Mouse (Mus musculus) ES-E14 (cell line): ENCODE measurements at regions not wholly inside any gene's neighbourhood (a gene's known extent, or its start where the extent isn't known, plus 50 kb on each side); places are given as distances from the start of the nearest gene placed in this dataset.

Experiments
- DNase-seq: peaks from one replicate; pipeline ENCODE4 v3.0.0-alpha.2; 2013; ENCODE audit warnings: low read depth, low spot score
- H3K27ac ChIP-seq: 2 replicates; pipeline ENCODE4 v1.5.1; 2012; ENCODE audit warnings: low read depth, mild to moderate bottlenecking, low read length, moderate library complexity, mixed read lengths; ENCODE audit not compliant: poor library complexity, insufficient read depth, severe bottlenecking
- H3K36me3 ChIP-seq: 2 replicates; pipeline ENCODE4 v1.6.1; 2012; ENCODE audit warnings: mild to moderate bottlenecking, low read length, moderate library complexity, mixed read lengths; ENCODE audit not compliant: control insufficient read depth, poor library complexity, insufficient read depth, severe bottlenecking
- H3K4me1 ChIP-seq, 2 experiments: fragments of 150-350 bp in 1 of 2; sonication (generic) in 1 of 2; 2 replicates each; pipeline ENCODE4 v1.6.1; 2012; ENCODE audit warnings: low read length in 2 of 2, mild to moderate bottlenecking in 1 of 2, mixed read lengths in 1 of 2; ENCODE audit not compliant: control insufficient read depth in 2 of 2, insufficient read depth in 2 of 2, poor library complexity in 1 of 2
- H3K4me3 ChIP-seq, 2 experiments: fragments of 150-350 bp in 1 of 2; sonication (generic) in 1 of 2; 2 replicates each; pipeline ENCODE4 v1.5.1; 2012; ENCODE audit warnings: low read length in 2 of 2, low read depth in 1 of 2, mild to moderate bottlenecking in 1 of 2, mixed read lengths in 1 of 2; ENCODE audit not compliant: insufficient read depth in 1 of 2, poor library complexity in 1 of 2, severe bottlenecking in 1 of 2
- H3K9ac ChIP-seq: 2 replicates; pipeline ENCODE4 v1.6.1; 2012; ENCODE audit warnings: low read depth, mild to moderate bottlenecking, low read length, mixed read lengths; ENCODE audit not compliant: poor library complexity, insufficient read depth, severe bottlenecking
- H3K9me3 ChIP-seq: fragments of 150-350 bp; sonication (generic); 2 replicates; pipeline ENCODE4 v1.6.1; 2012; ENCODE audit warnings: low read depth, mild to moderate bottlenecking, low read length; ENCODE audit not compliant: control insufficient read depth, insufficient read depth
- CHD2 ChIP-seq: IDR thresholded peaks from 2 replicates; pipeline ENCODE4 v1.6.1; 2014; ENCODE audit warnings: mild to moderate bottlenecking, low read depth, low read length, inconsistent platforms
- HCFC1 ChIP-seq: IDR thresholded peaks from 2 replicates; pipeline ENCODE4 v1.6.1; 2012; ENCODE audit warnings: low read length, inconsistent platforms, borderline replicate concordance; ENCODE audit not compliant: insufficient read depth
- MAFK ChIP-seq: IDR thresholded peaks from 2 replicates; pipeline ENCODE4 v1.6.1; 2014; ENCODE audit warnings: mild to moderate bottlenecking, low read depth, low read length, inconsistent platforms; ENCODE audit not compliant: insufficient read depth
- ZC3H11A ChIP-seq: IDR thresholded peaks from 2 replicates; pipeline ENCODE4 v1.6.1; 2012; ENCODE audit warnings: low read depth, mild to moderate bottlenecking, inconsistent platforms, low read length, borderline replicate concordance
- ZNF384 ChIP-seq: IDR thresholded peaks from 2 replicates; pipeline ENCODE4 v1.6.1; 2012; ENCODE audit warnings: low read depth, low read length, inconsistent platforms
- in situ Hi-C, 2 experiments: fragments of 600-800 bp; cut with MboI; formaldehyde crosslinking; loops; one replicate each; pipeline ENCODE4 v1.15.1; 2025; ENCODE audit warnings: low sequenced_read_pairs in 2 of 2, inconsistent platforms in 1 of 2; ENCODE audit not compliant: unreplicated experiment in 2 of 2

DNA sequence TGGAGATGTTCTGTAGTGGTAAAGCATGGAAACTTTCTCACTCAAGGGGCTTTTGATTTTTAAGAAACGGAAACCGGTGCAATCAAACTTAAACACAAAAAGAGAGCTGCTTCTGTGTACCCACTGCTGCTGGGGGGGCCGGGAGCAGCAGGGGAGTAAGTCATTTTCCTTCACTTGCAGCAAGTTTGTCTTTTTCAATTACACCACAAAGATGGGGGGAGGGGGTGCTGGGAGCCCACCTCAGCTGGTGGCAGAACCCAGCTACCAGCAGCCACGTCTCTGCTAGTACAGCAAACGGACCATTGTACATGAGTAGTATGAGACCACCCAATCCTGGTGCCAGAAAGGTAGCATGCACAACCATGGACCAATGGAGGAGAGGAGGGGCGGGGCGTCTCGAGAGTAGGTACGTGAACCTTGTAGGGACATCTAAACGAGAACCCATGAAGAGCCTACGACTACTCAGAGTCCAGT lies 211.7 kb upstream of the Amigo2 start:
- no peak for TF ChIP-seq ZC3H11A
- TF ChIP-seq MAFK, result no peak
- no peak for TF ChIP-seq CHD2
- TF ChIP-seq ZNF384, result no peak
- no peak for TF ChIP-seq HCFC1
- in situ Hi-C loops, result no loop called here
- no peaks in the 10 kb centered on the region for H3K36me3 ChIP-seq
- DNase-seq, result no peak
- H3K4me3 ChIP-seq, result peak overlapping the region; percentile 47 to 48
- H3K9ac ChIP-seq, result peak overlapping the region; percentile 43; the same call in 1 of the 2 replicates
- H3K27ac ChIP-seq, result no peak overlapping the region
- no peaks in the 10 kb centered on the region for H3K9me3 ChIP-seq
- peaks cover 3 to 9% of the 10 kb centered on the region in 2 experiments; a peak in 3 of 4 replicates for H3K4me1 ChIP-seq

DNA sequence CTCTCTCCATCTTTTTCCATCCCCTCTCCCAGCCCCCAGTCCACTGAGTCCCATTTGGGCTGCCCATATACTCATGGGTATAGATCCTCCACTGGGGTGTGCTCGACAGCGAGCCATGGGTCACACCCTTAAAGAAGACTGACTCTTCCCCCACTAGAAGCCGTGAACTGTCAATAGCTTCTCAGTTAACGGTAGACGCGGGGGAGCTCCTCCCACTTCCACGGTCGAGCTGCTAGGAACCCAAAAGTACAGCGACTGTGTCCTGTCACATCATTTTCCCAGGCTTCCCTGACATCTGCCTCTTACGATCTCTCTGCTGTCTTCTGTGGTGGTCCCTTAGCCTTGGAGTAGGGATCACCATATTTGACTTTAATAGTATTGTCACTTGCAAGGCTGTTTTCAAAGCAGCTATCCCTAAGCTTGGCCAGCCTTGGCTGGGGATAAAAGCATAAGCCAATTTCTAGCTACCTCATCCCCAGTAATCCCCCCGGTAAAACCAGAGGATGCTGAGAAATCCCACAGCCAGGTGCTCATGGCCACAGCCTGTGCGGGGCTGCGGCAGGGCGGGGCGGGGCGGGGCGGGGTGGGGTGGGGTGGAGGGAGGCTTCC lies 211.2 kb upstream of the Amigo2 start:
- no peak overlapping the region for H3K9ac ChIP-seq
- no peak overlapping the region for H3K27ac ChIP-seq
- H3K9me3 ChIP-seq, result no peaks in the 10 kb centered on the region
- TF ChIP-seq MAFK (no peak), ZNF384 (no peak), ZC3H11A (no peak), HCFC1 (no peak), CHD2 (no peak)
- in situ Hi-C loops, result no loop called here
- DNase-seq, result no peak
- H3K36me3 ChIP-seq, result no peaks in the 10 kb centered on the region
- H3K4me3 ChIP-seq, result peak overlapping the region; percentile 26 to 48; a peak in 3 of 4 replicates
- peaks cover 3 to 9% of the 10 kb centered on the region in 2 experiments; a peak in 3 of 4 replicates for H3K4me1 ChIP-seq

DNA sequence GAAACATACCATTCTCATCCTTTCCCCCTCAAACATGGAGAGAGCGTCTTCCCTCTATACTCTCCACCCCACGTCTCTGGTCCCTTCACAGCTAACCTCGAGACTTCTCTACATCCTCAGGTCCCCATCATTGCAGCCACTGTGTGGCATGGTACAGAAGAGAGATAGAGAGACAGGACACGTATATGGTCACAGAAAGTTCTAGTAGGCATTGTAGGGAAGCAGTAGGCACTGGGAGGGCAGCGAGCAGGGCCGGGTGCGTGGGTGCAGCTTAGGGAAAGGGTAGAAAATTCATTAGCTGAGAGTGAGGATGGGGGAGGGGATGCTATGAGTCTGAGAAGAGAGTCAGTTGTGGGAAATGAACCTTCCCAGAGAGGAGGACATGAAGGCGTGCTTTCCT lies 210.4 kb upstream of the Amigo2 start:
- no peak overlapping the region for H3K4me3 ChIP-seq

DNA sequence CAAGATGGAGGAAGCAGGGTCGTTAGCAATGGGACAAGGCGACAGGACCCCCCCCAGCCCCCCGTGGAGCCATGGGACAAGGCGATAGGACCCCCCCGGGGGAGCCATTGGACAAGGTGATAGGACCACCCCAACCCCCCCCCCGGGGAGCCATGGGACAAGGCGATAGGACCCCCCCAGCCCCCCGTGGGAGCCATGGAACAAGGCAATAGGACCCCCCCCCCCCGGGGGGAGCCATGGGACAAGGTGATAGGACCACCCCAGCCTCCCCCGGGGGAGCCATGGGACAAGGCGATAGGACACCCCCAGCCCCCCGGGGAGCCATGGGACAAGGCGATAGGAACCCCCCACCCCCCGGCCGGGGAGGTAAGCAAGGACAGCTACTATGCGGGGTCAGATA lies 209.9 kb upstream of the Amigo2 start:
- Histone ChIP-seq H3K4me1 (peaks cover 3 to 9% of the 10 kb centered on the region in 2 experiments; a peak in 3 of 4 replicates), H3K9ac (no peak overlapping the region), H3K4me3 (no peak overlapping the region), H3K27ac (no peak overlapping the region), H3K9me3 (no peaks in the 10 kb centered on the region), H3K36me3 (no peaks in the 10 kb centered on the region)
- DNase-seq, result no peak
- no peak for TF ChIP-seq CHD2
- no peak for TF ChIP-seq ZNF384
- TF ChIP-seq ZC3H11A, result no peak
- no peak for TF ChIP-seq HCFC1
- no peak for TF ChIP-seq MAFK
- in situ Hi-C loops, result no loop called here

More for the DNA sequence above, 210.4 kb upstream of the Amigo2 start:
- in situ Hi-C loops, result no loop called here
- TF ChIP-seq MAFK, result no peak
- TF ChIP-seq CHD2, result no peak
- Histone ChIP-seq H3K27ac (no peak overlapping the region), H3K9me3 (no peaks in the 10 kb centered on the region), H3K9ac (no peak overlapping the region), H3K36me3 (no peaks in the 10 kb centered on the region), H3K4me1 (peaks cover 3 to 9% of the 10 kb centered on the region in 2 experiments; a peak in 3 of 4 replicates)
- no peak for DNase-seq
